Mouse (Mus musculus): ENCODE results near the gene Bmp6.

DNA sequence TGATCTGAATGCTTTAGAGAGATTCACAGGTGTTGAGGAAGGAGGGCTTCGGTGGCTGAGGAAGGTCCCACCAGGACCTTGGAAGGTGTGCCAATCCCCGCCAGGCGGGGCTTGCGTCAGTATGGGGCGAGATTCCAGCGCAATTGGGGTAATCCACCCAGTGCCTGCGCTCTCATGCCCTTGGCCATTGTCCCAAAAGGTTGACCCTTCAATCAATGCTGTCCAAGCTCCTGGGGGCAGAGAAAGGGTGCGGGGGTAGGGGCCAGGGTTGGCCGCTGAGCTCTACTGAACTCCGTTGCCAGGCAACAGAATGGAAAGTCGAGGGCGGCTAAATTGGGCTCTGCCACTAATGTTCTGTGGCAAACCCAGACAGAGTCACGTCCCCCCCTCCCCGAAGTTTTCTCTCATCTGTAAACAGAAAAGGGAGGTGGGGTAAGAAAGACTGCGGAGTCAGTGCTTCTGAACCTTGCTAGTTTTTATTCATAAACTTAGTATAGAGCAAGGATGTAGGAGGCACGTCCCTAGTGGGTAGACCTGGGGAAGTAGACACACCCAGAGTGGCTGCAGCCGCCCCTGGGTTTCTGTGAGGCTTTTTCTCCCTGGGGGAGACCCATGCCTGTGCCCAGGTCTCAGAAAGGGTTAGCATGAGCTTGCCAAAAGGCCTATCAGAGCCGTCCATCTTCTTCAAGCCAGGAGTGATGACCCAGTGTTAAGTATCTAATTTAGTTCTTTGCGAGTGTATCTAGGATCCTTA is 2.3 kb downstream of the Bmp6 start:
- TF ChIP-seq CTCF (IDR thresholded peaks at IDR 0.05; ENCODE audit: control insufficient read depth, insufficient read depth, low read length), result no peak
- no peak for TF ChIP-seq POLR2A (IDR thresholded peaks at IDR 0.05; ENCODE audit: borderline replicate concordance, control insufficient read depth, low read depth, low read length)
